Mouse (Mus musculus): ENCODE results near the gene Mgst2.

GRCm38 (mm10) chr3:51728456-51728855 lies 68.3 kb downstream of the Mgst2 start:
- no peak for TF ChIP-seq POLR2A (IDR thresholded peaks at IDR 0.05; ENCODE audit: borderline replicate concordance, insufficient read depth, low read length)
- TF ChIP-seq CTCF (IDR thresholded peaks at IDR 0.05; ENCODE audit: borderline replicate concordance, insufficient read depth, low read depth, low read length), result no peak

Measured in cerebellum, adult 2 months (tissue).